Mouse (Mus musculus): ENCODE data around the gene Usf3.

DNA sequence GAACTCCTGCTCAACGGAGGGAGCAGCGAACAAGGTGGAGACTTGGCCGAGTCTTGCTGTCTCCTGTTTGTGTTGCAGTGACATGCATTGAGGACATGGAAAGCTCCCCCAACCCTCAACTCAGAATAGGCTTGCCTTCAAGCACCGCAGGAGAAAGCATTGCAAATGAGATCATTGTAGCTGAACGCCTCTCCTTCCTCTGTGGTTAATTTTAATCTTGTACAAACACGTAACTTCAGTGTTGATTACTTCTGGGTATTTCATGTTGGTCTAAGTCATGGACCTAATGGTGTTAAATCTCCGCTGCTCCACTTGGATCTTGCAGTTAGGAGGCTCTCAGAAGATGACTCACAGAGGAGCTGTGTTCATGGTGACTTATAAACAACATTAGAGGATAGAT lies 39.7 kb downstream of the Usf3 start:
- TF ChIP-seq POLR2A (IDR thresholded peaks at IDR 0.05; ENCODE audit: insufficient read depth, low read depth, low read length) (no peak), EP300 (IDR thresholded peaks at IDR 0.05; ENCODE audit: insufficient read depth, low read depth, low read length) (no peak)

Data from heart, adult 2 months (tissue).